In the genomic region with DNA sequence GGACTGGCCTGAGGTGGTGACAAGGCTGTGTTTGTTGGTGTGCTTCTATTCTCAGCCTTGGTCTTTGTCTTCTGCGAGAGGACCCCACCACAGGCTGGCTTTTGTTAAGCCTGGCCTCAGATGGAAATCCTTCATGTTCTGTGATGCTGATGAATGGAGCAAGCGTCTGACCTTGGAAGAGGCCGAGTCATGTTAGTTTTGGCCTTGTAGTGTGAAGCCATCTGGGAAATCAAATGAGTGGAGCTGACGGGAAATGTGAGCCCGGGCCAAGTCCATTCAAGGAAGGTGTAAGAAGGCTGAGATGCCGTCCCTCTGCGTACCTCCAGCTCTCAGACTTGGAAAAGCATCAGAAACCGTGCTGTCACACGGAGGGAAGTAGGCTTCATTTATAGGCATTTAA, we compare ENCODE assay signal across 11 mouse cellular contexts.
DNase-seq lines count a peak whose midpoint lies in the region; ATAC-seq and TF ChIP-seq lines count a peak whose summit lies in the region.
"Had no signal": no experiment of that assay in that cellular context is flagged by ENCODE, and none has a peak within 500 bp of the region (broad histone marks: within the 10 kb centered on the region; RNA-seq: fewer than 3 reads in every experiment).

No protein-coding gene starts in this region.

- no peak overlapping the region for H3K4me2 ChIP-seq in lung, embryonic 14.5 days
- H3K4me2 ChIP-seq in heart, embryonic 15.5 days, result no peak overlapping the region
- H3K4me2 ChIP-seq in limb, embryonic 15.5 days, result no peak overlapping the region
- H3K4me2 ChIP-seq in midbrain, embryonic 13.5 days (replicated peaks), result no peak overlapping the region

- H3K27ac ChIP-seq in lung, embryonic 14.5 days (ENCODE audit: low read depth), result no peak overlapping the region
- H3K27ac ChIP-seq in heart, embryonic 15.5 days, result no peak overlapping the region
- H3K27ac ChIP-seq in limb, embryonic 15.5 days, result peak overlapping the region; percentile 1; the same call in 1 of the 2 replicates
- H3K27ac ChIP-seq in midbrain, embryonic 13.5 days, result no peak overlapping the region
- H3K27ac ChIP-seq: liver, embryonic 14.5 days had no signal

- H3K36me3 ChIP-seq in lung, embryonic 14.5 days (ENCODE audit: insufficient read depth), result no peaks in the 10 kb centered on the region
- H3K36me3 ChIP-seq in heart, embryonic 15.5 days, result no peaks in the 10 kb centered on the region
- no peaks in the 10 kb centered on the region for H3K36me3 ChIP-seq in limb, embryonic 15.5 days
- no peaks in the 10 kb centered on the region for H3K36me3 ChIP-seq in midbrain, embryonic 13.5 days

- no peak overlapping the region for H3K9ac ChIP-seq in lung, embryonic 14.5 days
- H3K9ac ChIP-seq in heart, embryonic 15.5 days, result no peak overlapping the region
- H3K9ac ChIP-seq in limb, embryonic 15.5 days, result no peak overlapping the region
- no peak overlapping the region for H3K9ac ChIP-seq in midbrain, embryonic 13.5 days (replicated peaks)
- H3K9ac ChIP-seq: liver, embryonic 14.5 days had no signal

- peak; percentile 5; the same call in 1 of the 2 replicates for ATAC-seq in lung, embryonic 14.5 days (ENCODE audit: insufficient read depth)
- peak; percentile 54 for ATAC-seq in heart, embryonic 15.5 days (replicated peaks; ENCODE audit: insufficient number of reproducible peaks, insufficient read depth, low FRiP score, low read depth)
- no peak for ATAC-seq in limb, embryonic 15.5 days (ENCODE audit: insufficient number of reproducible peaks, low FRiP score, low TSS enrichment, low read depth)
- ATAC-seq in midbrain, embryonic 13.5 days, result no peak
- ATAC-seq: activated CD4-positive, CD25-positive, alpha-beta regulatory T cell, adult 4 months had no signal

- DNase-seq in lung, embryonic 14.5 days, result peak; percentile 17
- no peak for DNase-seq in lung, postnatal 4 days
- DNase-seq in adrenal gland, postnatal 36 days, result peak; percentile 72
- DNase-seq in frontal cortex, postnatal 36 days (ENCODE audit: low spot score in 2 of 2), result no peak
- DNase-seq: cerebellum, adult 18-20 months; midbrain, embryonic 14.5 days had no signal

- H3K27me3 ChIP-seq in lung, embryonic 14.5 days (ENCODE audit: insufficient read depth, low read length), result no peaks in the 10 kb centered on the region
- no peaks in the 10 kb centered on the region for H3K27me3 ChIP-seq in heart, embryonic 15.5 days
- no peaks in the 10 kb centered on the region; the same call in 1 of the 2 replicates for H3K27me3 ChIP-seq in limb, embryonic 15.5 days
- H3K27me3 ChIP-seq in midbrain, embryonic 13.5 days, result no peaks in the 10 kb centered on the region

- H3K4me1 ChIP-seq in lung, embryonic 14.5 days (ENCODE audit: insufficient read depth), result peaks cover 13% of the 10 kb centered on the region; the same call in 1 of the 2 replicates
- H3K4me1 ChIP-seq in heart, embryonic 15.5 days (replicated peaks), result peaks cover 26% of the 10 kb centered on the region
- H3K4me1 ChIP-seq in limb, embryonic 15.5 days, result peaks cover 31% of the 10 kb centered on the region
- peaks cover 10% of the 10 kb centered on the region for H3K4me1 ChIP-seq in midbrain, embryonic 13.5 days (replicated peaks)

- H3K9me3 ChIP-seq in lung, embryonic 14.5 days (ENCODE audit: low read depth, low read length), result no peaks in the 10 kb centered on the region
- no peaks in the 10 kb centered on the region for H3K9me3 ChIP-seq in heart, embryonic 15.5 days (replicated peaks)
- no peaks in the 10 kb centered on the region for H3K9me3 ChIP-seq in limb, embryonic 15.5 days
- no peaks in the 10 kb centered on the region for H3K9me3 ChIP-seq in midbrain, embryonic 13.5 days

- no peak overlapping the region for H3K4me3 ChIP-seq in lung, embryonic 14.5 days (ENCODE audit: low read depth, low read length)
- no peak overlapping the region for H3K4me3 ChIP-seq in heart, embryonic 15.5 days
- no peak overlapping the region for H3K4me3 ChIP-seq in limb, embryonic 15.5 days
- H3K4me3 ChIP-seq in midbrain, embryonic 13.5 days (replicated peaks), result no peak overlapping the region

- TF ChIP-seq CTCF in lung, embryonic 14.5 days (IDR thresholded peaks at IDR 0.05; ENCODE audit: low read depth), result no peak

- 42% methylated on average over 9 of the region's 9 CpGs for WGBS in lung, embryonic 14.5 days
- WGBS in heart, embryonic 15.5 days, result 37% methylated on average over 9 of the region's 9 CpGs
- WGBS in limb, embryonic 15.5 days, result 53% methylated on average over 9 of the region's 9 CpGs
- 66% methylated on average over 9 of the region's 9 CpGs for WGBS in midbrain, embryonic 13.5 days

Comparison
In these comparisons a context has a peak if more than half of its experiments do, and no peak if none do; other contexts are left out.
1. DNase-seq: peak in lung, embryonic 14.5 days (single experiment) and adrenal gland, postnatal 36 days (2 of 2); none in lung, postnatal 4 days (0 of 2) and frontal cortex, postnatal 36 days (0 of 2).
2. ATAC-seq: peak in lung, embryonic 14.5 days (single experiment) and heart, embryonic 15.5 days (single experiment); none in limb, embryonic 15.5 days (single experiment) and midbrain, embryonic 13.5 days (single experiment).